Mouse (Mus musculus) heart, adult 2 months (tissue): ENCODE measurements around the gene Dnhd1. TPM values are rescaled to one million over a fixed set of nuclear protein-coding genes. Genes with fewer than 3 reads are reported as not detected.
"Not testable (repeated sequence)": the region's sequence is repeated elsewhere in the genome, so short reads cannot be mapped to it uniquely, and the experiment has no call there.

Experiments used
- DNase-seq, 2 experiments: peaks; one replicate each; pipeline ENCODE4 v3.0.0; 2021
- H3K27ac ChIP-seq: fragments of 200-600 bp; 2 replicates; pipeline ENCODE4 v1.8.1; 2022
- H3K27me3 ChIP-seq: fragments of 200-500 bp; 2 replicates; pipeline ENCODE4 v1.6.1; 2012; ENCODE audit warnings: mild to moderate bottlenecking, low read length, inconsistent platforms, mixed read lengths; ENCODE audit not compliant: control insufficient read depth, insufficient read depth
- H3K36me3 ChIP-seq: fragments of 200-500 bp; 2 replicates; pipeline ENCODE4 v1.6.1; 2012; ENCODE audit warnings: low read length, inconsistent platforms; ENCODE audit not compliant: control insufficient read depth, insufficient read depth
- H3K4me1 ChIP-seq: fragments of 200-500 bp; 2 replicates; pipeline ENCODE4 v1.6.1; 2011; ENCODE audit warnings: low read length; ENCODE audit not compliant: control insufficient read depth, insufficient read depth
- H3K4me3 ChIP-seq: fragments of 200-600 bp; 2 replicates; pipeline ENCODE4 v1.8.1; 2022
- H3K79me2 ChIP-seq: fragments of 200-500 bp; replicated peaks from 2 replicates; pipeline ENCODE4 v1.6.1; 2012; ENCODE audit warnings: mild to moderate bottlenecking, inconsistent platforms, low read length, moderate library complexity, mixed read lengths; ENCODE audit not compliant: control insufficient read depth, insufficient read depth
- H3K9ac ChIP-seq: fragments of 200-500 bp; 2 replicates; pipeline ENCODE4 v1.6.1; 2012; ENCODE audit warnings: low read depth, mild to moderate bottlenecking, control low read depth, inconsistent platforms, low read length, mixed read lengths
- CTCF ChIP-seq: fragments of 200-600 bp; IDR thresholded peaks from 2 replicates; pipeline ENCODE4 v1.8.1; 2022; ENCODE audit warnings: antibody characterized with exemption, mild to moderate bottlenecking, moderate library complexity
- EP300 ChIP-seq: fragments of 200-500 bp; IDR thresholded peaks from 2 replicates; pipeline ENCODE4 v1.6.1; 2011; ENCODE audit warnings: low read depth, low read length, control low read depth; ENCODE audit not compliant: insufficient read depth
- POLR2A ChIP-seq: fragments of 200-500 bp; IDR thresholded peaks from 2 replicates; pipeline ENCODE4 v1.6.1; 2011; ENCODE audit warnings: mild to moderate bottlenecking, low read depth, low read length, control low read depth; ENCODE audit not compliant: insufficient read depth
- WGBS: fragments of 180-500 bp; shearing (Covaris S2); methylation state at CpG from one replicate; pipeline ENCODE4 v1.1.7; 2018; 5-methylcytosine and 5-hydroxymethylcytosine counted together
- intact Hi-C: fragments of 180-260 bp; cut with DNase I; formaldehyde crosslinking; loops from one replicate; pipeline ENCODE4 v1.15.1; 2025
- polyA plus RNA-seq: library from polyadenylated mRNA; depleted of rRNA; stranded (reverse); fragments of >200 nt; gene quantifications from 2 replicates; pipeline ENCODE4 v1.2.3, GENCODE M21; 2012
- total RNA-seq, 2 experiments: library from RNA; stranded (reverse); gene quantifications; 2 replicates each; pipeline ENCODE4 v1.2.3; 2021

Dnhd1 gene
- total and polyA plus RNA-seq, 3 experiments = 0.14 to 1.1 (median 0.29) TPM

GRCm38 (mm10) chr7:105737648-105738047 is 87.0 kb downstream of the Dnhd1 start:
- peak in 1 of 2 experiments; percentile 17 for DNase-seq
- Histone ChIP-seq H3K4me1 (peaks cover 6% of the 10 kb centered on the region), H3K27me3 (no peaks in the 10 kb centered on the region), H3K36me3 (peaks cover 10% of the 10 kb centered on the region), H3K9ac (peak overlapping the region; percentile 88), H3K27ac (peak overlapping the region; percentile 99), H3K79me2 (no peaks in the 10 kb centered on the region; the same call in 1 of the 2 replicates), H3K4me3 (peak overlapping the region; percentile 83)
- TF ChIP-seq POLR2A = no peak
- no peak for TF ChIP-seq EP300
- no peak for TF ChIP-seq CTCF
- intact Hi-C loops = loop anchor here (2.0 to 10.0 kb wide), 3 partner anchors 73 to 183 kb away; partner anchors contain the start of genes Mrpl17, Smpd1 and Trim3
- 3% methylated on average over 3 of the region's 3 CpGs for WGBS

GRCm38 (mm10) chr7:105738286-105738685 is 87.7 kb downstream of the Dnhd1 start:
- DNase-seq = no peak
- intact Hi-C loops = loop anchor here (10.0 kb wide), 1 partner anchor 183 kb away; the partner anchor contains the start of gene Smpd1
- Histone ChIP-seq H3K27ac (peak overlapping the region; percentile 99), H3K36me3 (peaks cover 10% of the 10 kb centered on the region), H3K9ac (peak overlapping the region; percentile 30; the same call in 1 of the 2 replicates), H3K27me3 (no peaks in the 10 kb centered on the region), H3K79me2 (no peaks in the 10 kb centered on the region; the same call in 1 of the 2 replicates), H3K4me1 (peaks cover 7% of the 10 kb centered on the region), H3K4me3 (peak overlapping the region; percentile 83)
- WGBS = 18% methylated on average over 2 of the region's 2 CpGs
- TF ChIP-seq CTCF = no peak
- no peak for TF ChIP-seq EP300
- no peak for TF ChIP-seq POLR2A

- H3K4me1 ChIP-seq = peaks cover 10% of the 10 kb centered on the region
- 16% methylated on average over 3 of the region's 3 CpGs for WGBS
- H3K4me3 ChIP-seq = peak overlapping the region; percentile 83
- H3K27ac ChIP-seq = peak overlapping the region; percentile 99
- intact Hi-C loops = loop anchor here (10.0 kb wide), 1 partner anchor 184 kb away; the partner anchor contains the start of gene Smpd1
- no peaks in the 10 kb centered on the region for H3K79me2 ChIP-seq
- TF ChIP-seq CTCF (no peak), EP300 (peak; percentile 72), POLR2A (peak; percentile 88)
- H3K27me3 ChIP-seq = no peaks in the 10 kb centered on the region
- H3K9ac ChIP-seq = peak overlapping the region; percentile 45
- DNase-seq = peak; percentile 78 to 85
- peaks cover 10% of the 10 kb centered on the region for H3K36me3 ChIP-seq
These were observed 88.3 kb downstream of the Dnhd1 start for GRCm38 (mm10) chr7:105738948-105739347.

GRCm38 (mm10) chr7:105740089-105740795 is 89.6 kb downstream of the Dnhd1 start:
- 87% methylated on average over 13 of the region's 13 CpGs for WGBS
- Histone ChIP-seq H3K36me3 (peaks cover 10% of the 10 kb centered on the region), H3K4me1 (peaks cover 10% of the 10 kb centered on the region), H3K27ac (no peak overlapping the region; the same call in 1 of the 2 replicates), H3K27me3 (no peaks in the 10 kb centered on the region), H3K4me3 (no peak overlapping the region), H3K9ac (no peak overlapping the region), H3K79me2 (no peaks in the 10 kb centered on the region)
- intact Hi-C loops = no loop called here
- TF ChIP-seq POLR2A = no peak
- peak in 1 of 2 experiments; percentile 21 for DNase-seq

GRCm38 (mm10) chr7:105740851-105741250 is 90.2 kb downstream of the Dnhd1 start:
- Histone ChIP-seq H3K79me2 (no peaks in the 10 kb centered on the region), H3K4me1 (peaks cover 8% of the 10 kb centered on the region), H3K27ac (no peak overlapping the region), H3K4me3 (no peak overlapping the region), H3K36me3 (peaks cover 10% of the 10 kb centered on the region), H3K9ac (no peak overlapping the region), H3K27me3 (no peaks in the 10 kb centered on the region)
- peak in 1 of 2 experiments; percentile 14 for DNase-seq
- 76% methylated on average over 6 of the region's 6 CpGs for WGBS
- intact Hi-C loops = no loop called here
- no peak for TF ChIP-seq POLR2A
- TF ChIP-seq EP300 = no peak
- TF ChIP-seq CTCF = no peak

- no peak overlapping the region for H3K9ac ChIP-seq
- WGBS = 82% methylated on average over 9 of the region's 9 CpGs
- peaks cover 8% of the 10 kb centered on the region for H3K4me1 ChIP-seq
- intact Hi-C loops = no loop called here
- no peaks in the 10 kb centered on the region for H3K79me2 ChIP-seq
- H3K27me3 ChIP-seq = no peaks in the 10 kb centered on the region
- DNase-seq = peak in 1 of 2 experiments; percentile 14
- TF ChIP-seq CTCF = no peak
- no peak overlapping the region for H3K27ac ChIP-seq
- no peak overlapping the region for H3K4me3 ChIP-seq
- H3K36me3 ChIP-seq = peaks cover 10% of the 10 kb centered on the region
These were observed 91.4 kb downstream of the Dnhd1 start for GRCm38 (mm10) chr7:105741978-105742377.

- peak in 1 of 2 experiments; percentile 23 for DNase-seq
- H3K9ac ChIP-seq, H3K27me3 ChIP-seq, intact Hi-C loops, H3K79me2 ChIP-seq, H3K36me3 ChIP-seq, H3K4me1 ChIP-seq, H3K4me3 ChIP-seq, H3K27ac ChIP-seq: not testable (repeated sequence)
- 71% methylated on average over 7 of the region's 7 CpGs for WGBS
These were observed 92.0 kb downstream of the Dnhd1 start for GRCm38 (mm10) chr7:105742539-105743215.
